Mouse (Mus musculus): ENCODE data around the gene Plekhs1. TPM values are rescaled to one million over a fixed set of nuclear protein-coding genes. Genes with fewer than 3 reads are reported as not detected.

Gene Plekhs1
- 0.12 and 0.15 TPM in 2 replicates for polyA plus RNA-seq (2015; fragmentation: Nextera tagmentation; extraction: Ambion mirVana)

DNA sequence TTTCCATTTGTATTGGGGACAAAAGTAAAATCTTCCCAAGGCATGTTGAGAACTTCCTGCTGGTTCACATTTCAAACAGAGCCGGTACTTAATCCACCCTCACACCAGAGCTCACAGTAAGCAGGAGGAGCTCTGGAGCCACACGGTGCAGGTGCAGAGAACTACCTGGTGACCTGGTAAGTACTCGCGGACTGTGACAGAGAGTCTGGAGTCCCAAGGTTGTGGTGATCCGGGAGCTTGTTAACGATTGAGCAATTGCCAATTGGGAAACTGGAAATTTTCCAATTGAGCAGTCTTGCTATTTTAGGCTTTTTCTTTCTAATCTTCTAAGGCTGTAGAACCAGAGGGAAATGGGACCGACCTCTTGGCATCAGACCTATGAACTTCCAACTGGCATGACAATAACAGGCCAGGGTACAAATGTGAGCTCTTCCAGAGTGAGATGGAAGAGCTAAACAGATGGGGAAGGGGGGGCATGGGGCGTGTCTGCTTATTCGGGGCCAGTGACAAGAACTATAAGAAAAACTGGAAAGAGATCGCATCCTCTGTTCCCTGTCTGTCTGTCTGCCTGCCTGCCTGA lies at the start of gene Plekhs1:
TSS of gene Plekhs1 (plus strand) at position 119 of the 580 bp plus-strand sequence.

Other genes with a start within 250 kb of the Plekhs1 start
- 0.12 and 0.24 TPM in 2 replicates for gene Habp2, start 174.5 kb upstream of the Plekhs1 start, polyA plus RNA-seq (2015; fragmentation: Nextera tagmentation; extraction: Ambion mirVana)
- gene Nrap, start 71.6 kb upstream of the Plekhs1 start, polyA plus RNA-seq (2015; fragmentation: Nextera tagmentation; extraction: Ambion mirVana) = 0.04 and 0.13 TPM in 2 replicates
- 19.6 and 20.2 TPM in 2 replicates for gene Casp7, start 64.5 kb upstream of the Plekhs1 start, polyA plus RNA-seq (2015; fragmentation: Nextera tagmentation; extraction: Ambion mirVana)
- 29.9 and 30.5 TPM in 2 replicates for gene Dclre1a, start 86.6 kb downstream of the Plekhs1 start, polyA plus RNA-seq (2015; fragmentation: Nextera tagmentation; extraction: Ambion mirVana)
- gene Nhlrc2, start 86.6 kb downstream of the Plekhs1 start, polyA plus RNA-seq (2015; fragmentation: Nextera tagmentation; extraction: Ambion mirVana) = 10.4 and 11.2 TPM in 2 replicates